Mouse (Mus musculus): ENCODE results near the gene Adam12. TPM values are rescaled to one million over a fixed set of nuclear protein-coding genes. Genes with fewer than 3 reads are reported as not detected.
"Not testable (repeated sequence)": the region's sequence is repeated elsewhere in the genome, so short reads cannot be mapped to it uniquely, and the experiment has no call there.

The Adam12 gene
- polyA plus RNA-seq, 1 experiment from 2014 or later: 7.3 TPM

- no peak overlapping the region for H3K4me3 ChIP-seq
- no peaks in the 10 kb centered on the region for H3K9me3 ChIP-seq
- H3K36me3 ChIP-seq: no peaks in the 10 kb centered on the region
- no peak overlapping the region for H3K27ac ChIP-seq
- 91% methylated on average over 9 of the region's 9 CpGs for WGBS
- H3K4me2 ChIP-seq (replicated peaks): no peak overlapping the region
- ATAC-seq (ENCODE audit: low FRiP score, low read depth): no peak
- no peaks in the 10 kb centered on the region for H3K27me3 ChIP-seq
- H3K9ac ChIP-seq: no peak overlapping the region
- H3K4me1 ChIP-seq: no peaks in the 10 kb centered on the region
Measured at GRCm38 (mm10) chr7:133916230-133916629, 315.7 kb downstream of the Adam12 start.

- 86% methylated on average over 3 of the region's 3 CpGs for WGBS
- Histone ChIP-seq H3K27me3 (no peaks in the 10 kb centered on the region), H3K9me3 (no peaks in the 10 kb centered on the region)
Measured at GRCm38 (mm10) chr7:133911881-133912280, 320.1 kb downstream of the Adam12 start.

GRCm38 (mm10) chr7:133909833-133910375, 322.0 kb downstream of the Adam12 start:
- WGBS: 29% methylated on average over 7 of the region's 7 CpGs
- no peaks in the 10 kb centered on the region for H3K4me1 ChIP-seq
- H3K9ac ChIP-seq: no peak overlapping the region
- H3K4me2 ChIP-seq (replicated peaks): no peak overlapping the region
- no peaks in the 10 kb centered on the region for H3K36me3 ChIP-seq
- no peak for ATAC-seq (ENCODE audit: low FRiP score, low read depth)
- no peak overlapping the region for H3K27ac ChIP-seq
- H3K27me3 ChIP-seq: no peaks in the 10 kb centered on the region
- H3K4me3 ChIP-seq: no peak overlapping the region
- 0 out of 2 replicates have a peak, but pooled peaks cover 6% of the 10 kb centered on the region for H3K9me3 ChIP-seq

More at GRCm38 (mm10) chr7:133911881-133912280, 320.1 kb downstream of the Adam12 start:
- no peak for ATAC-seq (ENCODE audit: low FRiP score, low read depth)
- no peak overlapping the region for H3K27ac ChIP-seq
- no peak overlapping the region for H3K9ac ChIP-seq
- no peaks in the 10 kb centered on the region for H3K36me3 ChIP-seq
- H3K4me3 ChIP-seq: no peak overlapping the region
- no peaks in the 10 kb centered on the region for H3K4me1 ChIP-seq
- no peak overlapping the region for H3K4me2 ChIP-seq (replicated peaks)

- Histone ChIP-seq H3K9me3 (0 out of 2 replicates have a peak, but pooled peaks cover 6% of the 10 kb centered on the region), H3K9ac (no peak overlapping the region), H3K36me3 (0 out of 2 replicates have a peak, but pooled peaks cover 2% of the 10 kb centered on the region), H3K27ac (no peak overlapping the region), H3K4me3 (no peak overlapping the region), H3K27me3 (no peaks in the 10 kb centered on the region), H3K4me1 (no peaks in the 10 kb centered on the region), H3K4me2 (replicated peaks) (no peak overlapping the region)
- ATAC-seq (ENCODE audit: low FRiP score, low read depth): no peak
- 90% methylated on average over 4 of the region's 4 CpGs for WGBS
Measured at GRCm38 (mm10) chr7:133908966-133909365, 323.0 kb downstream of the Adam12 start.

- Histone ChIP-seq H3K4me2 (replicated peaks) (no peak overlapping the region), H3K4me3 (no peak overlapping the region), H3K9ac (no peak overlapping the region), H3K36me3 (0 out of 2 replicates have a peak, but pooled peaks cover 2% of the 10 kb centered on the region), H3K4me1 (no peaks in the 10 kb centered on the region), H3K27me3 (no peaks in the 10 kb centered on the region), H3K27ac (no peak overlapping the region), H3K9me3 (no peaks in the 10 kb centered on the region)
- ATAC-seq (ENCODE audit: low FRiP score, low read depth): no peak
- WGBS: 78% methylated on average over 4 of the region's 4 CpGs
Measured at GRCm38 (mm10) chr7:133899391-133899790, 332.6 kb downstream of the Adam12 start.

GRCm38 (mm10) chr7:133891796-133892195, 340.1 kb downstream of the Adam12 start:
- no peak overlapping the region for H3K4me3 ChIP-seq
- H3K4me1 ChIP-seq: no peaks in the 10 kb centered on the region
- no peak for ATAC-seq (ENCODE audit: low FRiP score, low read depth)
- no peaks in the 10 kb centered on the region for H3K36me3 ChIP-seq
- H3K27ac ChIP-seq: no peak overlapping the region
- no peaks in the 10 kb centered on the region for H3K9me3 ChIP-seq
- H3K9ac ChIP-seq: no peak overlapping the region
- 75% methylated on average over 4 of the region's 4 CpGs for WGBS
- no peak overlapping the region for H3K4me2 ChIP-seq (replicated peaks)
- no peaks in the 10 kb centered on the region; the same call in 1 of the 2 replicates for H3K27me3 ChIP-seq

GRCm38 (mm10) chr7:133891298-133891697, 340.6 kb downstream of the Adam12 start:
- Histone ChIP-seq H3K4me2 (replicated peaks) (no peak overlapping the region), H3K27ac (no peak overlapping the region), H3K4me1 (no peaks in the 10 kb centered on the region), H3K36me3 (no peaks in the 10 kb centered on the region), H3K9me3 (no peaks in the 10 kb centered on the region), H3K4me3 (no peak overlapping the region), H3K9ac (no peak overlapping the region), H3K27me3 (no peaks in the 10 kb centered on the region; the same call in 1 of the 2 replicates)
- WGBS: 89% methylated on average over 9 of the region's 9 CpGs
- no peak for ATAC-seq (ENCODE audit: low FRiP score, low read depth)

GRCm38 (mm10) chr7:133889986-133890385, 342.0 kb downstream of the Adam12 start:
- H3K9me3 ChIP-seq: no peaks in the 10 kb centered on the region
- H3K27ac ChIP-seq: no peak overlapping the region
- WGBS: 87% methylated on average over 4 of the region's 4 CpGs
- no peaks in the 10 kb centered on the region for H3K4me1 ChIP-seq
- no peaks in the 10 kb centered on the region for H3K36me3 ChIP-seq
- no peak for ATAC-seq (ENCODE audit: low FRiP score, low read depth)
- no peak overlapping the region for H3K4me2 ChIP-seq (replicated peaks)
- no peak overlapping the region for H3K4me3 ChIP-seq
- no peak overlapping the region for H3K9ac ChIP-seq
- H3K27me3 ChIP-seq: no peaks in the 10 kb centered on the region; the same call in 1 of the 2 replicates

GRCm38 (mm10) chr7:133888926-133889920, 342.7 kb downstream of the Adam12 start:
- WGBS: 84% methylated on average over 19 of the region's 19 CpGs

GRCm38 (mm10) chr7:133884759-133885431, 347.1 kb downstream of the Adam12 start:
- H3K27me3 ChIP-seq; H3K4me1 ChIP-seq; H3K9me3 ChIP-seq; H3K27ac ChIP-seq; H3K4me2 ChIP-seq (replicated peaks); H3K9ac ChIP-seq; H3K4me3 ChIP-seq; H3K36me3 ChIP-seq: not testable (repeated sequence)
- 46% methylated on average over 5 of the region's 9 CpGs for WGBS
- ATAC-seq (ENCODE audit: low FRiP score, low read depth): peak; percentile 78

More at GRCm38 (mm10) chr7:133888926-133889920, 342.7 kb downstream of the Adam12 start:
- no peak for ATAC-seq (ENCODE audit: low FRiP score, low read depth)
- H3K27ac ChIP-seq: no peak overlapping the region
- no peak overlapping the region for H3K4me2 ChIP-seq (replicated peaks)
- no peaks in the 10 kb centered on the region for H3K9me3 ChIP-seq
- no peak overlapping the region for H3K4me3 ChIP-seq
- no peak overlapping the region for H3K9ac ChIP-seq
- H3K36me3 ChIP-seq: no peaks in the 10 kb centered on the region
- no peaks in the 10 kb centered on the region; the same call in 1 of the 2 replicates for H3K4me1 ChIP-seq
- no peaks in the 10 kb centered on the region; the same call in 1 of the 2 replicates for H3K27me3 ChIP-seq

- Histone ChIP-seq H3K36me3 (no peaks in the 10 kb centered on the region), H3K27ac (no peak overlapping the region), H3K4me1 (peaks cover 4% of the 10 kb centered on the region), H3K9me3 (no peaks in the 10 kb centered on the region), H3K27me3 (no peaks in the 10 kb centered on the region), H3K4me3 (no peak overlapping the region), H3K4me2 (replicated peaks) (no peak overlapping the region), H3K9ac (no peak overlapping the region)
- 96% methylated on average over 8 of the region's 8 CpGs for whole genome bisulfite sequencing
- no peak for ATAC-seq (ENCODE audit: low FRiP score, low read depth)
Measured at GRCm38 (mm10) chr7:133879761-133880160, 352.2 kb downstream of the Adam12 start.
